Mouse (Mus musculus): ENCODE data around the gene Hdac1. TPM values are rescaled to one million over a fixed set of nuclear protein-coding genes. Genes with fewer than 3 reads are reported as not detected.

Hdac1 gene
- polyA plus RNA-seq, 1 experiment: 110 TPM

DNA sequence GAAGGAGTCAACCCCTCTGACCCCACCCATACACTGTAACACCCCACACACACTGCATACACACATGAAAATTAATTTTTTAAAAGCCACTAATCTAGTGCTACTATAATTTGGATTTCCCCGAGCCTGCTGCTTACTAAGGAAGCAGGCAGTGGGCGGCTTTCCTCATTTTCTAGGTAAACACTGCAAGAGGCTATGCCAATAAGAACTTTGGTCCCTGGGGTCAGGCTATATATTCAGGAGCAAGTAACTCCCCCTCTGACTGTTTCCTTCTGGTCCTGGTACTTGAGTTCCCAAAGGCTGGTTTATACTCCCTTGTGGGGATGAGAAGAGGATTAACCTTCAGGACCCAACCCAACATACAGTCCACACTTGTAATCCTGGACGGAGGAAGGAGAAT, 16.6 kb downstream of the Hdac1 start:
- DNase-seq (ENCODE audit: low read depth): no peak
- TF ChIP-seq CTCF (IDR thresholded peaks at IDR 0.05; ENCODE audit: borderline replicate concordance, extremely low read depth, insufficient read depth, insufficient read length) (no peak), POLR2A (IDR thresholded peaks at IDR 0.05; ENCODE audit: borderline replicate concordance, extremely low read depth, insufficient read depth, insufficient read length, poor library complexity, severe bottlenecking) (no peak)

DNA sequence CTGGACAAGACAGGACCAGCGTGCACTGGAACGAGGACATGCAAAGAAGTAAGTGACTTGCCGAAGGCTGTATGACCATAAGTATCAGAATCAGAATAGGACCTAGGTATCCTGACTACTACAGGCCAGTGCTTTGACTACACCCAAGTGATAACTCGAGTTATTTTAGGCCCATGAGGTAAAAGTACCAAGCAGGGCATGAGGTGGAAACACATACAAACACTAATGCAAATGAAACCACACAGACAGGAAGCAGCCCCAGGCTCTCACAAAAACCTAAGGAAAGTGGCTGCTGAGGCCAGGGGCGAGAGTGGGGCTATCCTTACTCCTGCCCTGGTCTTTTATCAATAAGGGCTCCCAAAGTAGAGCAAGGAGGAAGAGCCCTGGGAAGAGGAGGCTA, 17.2 kb downstream of the Hdac1 start:
- DNase-seq (ENCODE audit: low read depth): no peak
- TF ChIP-seq CTCF (IDR thresholded peaks at IDR 0.05; ENCODE audit: borderline replicate concordance, extremely low read depth, insufficient read depth, insufficient read length) (no peak), POLR2A (IDR thresholded peaks at IDR 0.05; ENCODE audit: borderline replicate concordance, extremely low read depth, insufficient read depth, insufficient read length, poor library complexity, severe bottlenecking) (no peak)

DNA sequence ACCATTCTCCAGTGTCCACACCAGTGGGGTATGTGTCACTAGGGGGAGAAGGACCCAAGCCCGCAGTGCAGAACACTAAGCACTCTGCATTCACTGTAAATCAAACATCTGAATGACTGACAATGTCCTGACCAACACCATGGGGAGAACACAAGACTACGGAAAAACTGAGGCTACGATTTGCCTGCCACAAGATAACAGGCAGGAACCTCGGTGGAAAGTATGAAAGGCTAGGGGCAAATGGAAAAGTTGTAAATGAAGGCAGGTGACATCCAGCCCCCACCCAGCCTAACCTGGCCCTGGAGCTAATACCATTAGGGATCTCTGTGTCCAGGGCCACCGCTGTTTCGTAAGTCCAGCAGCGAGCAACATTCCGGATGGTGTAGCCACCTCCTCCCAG, 24.0 kb downstream of the Hdac1 start:
- TF ChIP-seq POLR2A (IDR thresholded peaks at IDR 0.05; ENCODE audit: borderline replicate concordance, extremely low read depth, insufficient read depth, insufficient read length, poor library complexity, severe bottlenecking) (no peak), CTCF (IDR thresholded peaks at IDR 0.05; ENCODE audit: borderline replicate concordance, extremely low read depth, insufficient read depth, insufficient read length) (no peak)
- no peak for DNase-seq (ENCODE audit: low read depth)

DNA sequence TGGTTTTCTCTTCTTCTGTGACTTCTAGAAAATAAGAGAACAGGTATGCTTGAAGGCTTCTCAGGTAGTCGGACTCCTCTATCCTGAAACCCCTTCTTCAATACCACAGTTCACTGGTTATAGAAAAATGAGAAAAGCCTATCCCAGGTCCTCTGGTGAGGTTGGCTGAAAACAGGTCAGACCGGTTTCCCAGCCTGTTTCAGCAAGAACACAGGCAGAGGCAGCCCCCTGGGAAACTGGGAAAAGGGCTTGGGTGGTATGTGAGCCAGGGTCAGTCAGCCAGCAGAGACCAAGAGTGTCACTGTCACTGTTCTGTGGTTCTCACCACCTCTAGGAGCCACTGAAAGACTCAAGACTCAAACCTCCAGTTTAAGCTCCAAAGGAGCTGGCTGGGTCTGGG, 25.6 kb downstream of the Hdac1 start:
- no peak for DNase-seq (ENCODE audit: low read depth)
- TF ChIP-seq CTCF (IDR thresholded peaks at IDR 0.05; ENCODE audit: borderline replicate concordance, extremely low read depth, insufficient read depth, insufficient read length) (no peak), POLR2A (IDR thresholded peaks at IDR 0.05; ENCODE audit: borderline replicate concordance, extremely low read depth, insufficient read depth, insufficient read length, poor library complexity, severe bottlenecking) (no peak)

DNA sequence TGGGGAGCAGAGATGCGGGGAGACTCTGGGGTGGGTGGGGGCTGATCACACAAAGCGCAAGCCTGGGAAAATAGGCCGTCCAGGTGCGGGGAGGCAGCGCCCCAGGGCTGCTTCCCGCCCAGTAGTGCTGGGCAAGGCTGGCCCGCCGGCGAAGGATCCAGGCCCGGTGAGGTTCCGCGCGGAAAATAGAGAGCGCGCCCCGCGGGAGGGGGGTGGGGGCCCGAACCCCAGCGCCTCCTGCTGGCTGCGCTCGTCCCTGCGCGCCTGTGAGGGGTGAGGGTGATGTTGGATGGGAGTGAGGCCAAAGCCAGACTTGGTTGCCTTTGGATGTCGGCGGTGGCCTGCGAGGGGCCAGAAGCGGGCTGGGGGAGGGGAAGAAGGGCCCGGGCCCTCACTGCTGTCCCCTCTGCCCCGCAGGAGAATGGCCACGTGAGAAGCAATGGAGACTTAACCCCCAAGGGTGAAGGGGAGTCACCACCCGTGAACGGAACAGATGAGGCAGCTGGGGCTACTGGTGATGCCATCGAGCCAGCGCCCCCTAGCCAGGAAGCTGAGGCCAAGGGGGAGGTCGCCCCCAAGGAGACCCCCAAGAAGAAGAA, 28.1 kb downstream of the Hdac1 start:
- TF ChIP-seq POLR2A (IDR thresholded peaks at IDR 0.05; ENCODE audit: borderline replicate concordance, extremely low read depth, insufficient read depth, insufficient read length, poor library complexity, severe bottlenecking): no peak
- TF ChIP-seq CTCF (IDR thresholded peaks at IDR 0.05; ENCODE audit: borderline replicate concordance, extremely low read depth, insufficient read depth, insufficient read length): peak; percentile 82
- DNase-seq (ENCODE audit: low read depth): peak; percentile 78

DNA sequence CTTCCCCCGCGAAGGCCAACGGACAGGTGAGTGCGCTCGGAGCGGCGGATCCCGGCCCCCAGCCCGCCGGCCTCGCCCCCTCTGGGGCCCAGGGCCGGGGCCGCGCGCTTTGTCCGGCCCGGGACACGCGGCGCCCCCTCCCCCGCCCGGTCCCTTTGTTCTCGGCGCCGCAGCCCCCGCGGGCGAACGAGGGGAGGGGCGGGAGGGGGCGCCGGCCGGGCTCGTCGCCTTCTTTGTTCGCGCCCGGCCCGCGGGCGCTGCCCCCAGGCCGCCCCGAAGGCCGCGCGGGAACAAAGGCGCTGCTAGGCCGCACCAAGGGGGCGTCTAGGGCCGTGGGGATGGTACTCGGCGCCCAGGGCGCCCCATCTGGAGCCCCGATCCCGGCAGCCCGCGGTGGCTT, 28.6 kb downstream of the Hdac1 start:
- DNase-seq (ENCODE audit: low read depth): peak; percentile 41
- TF ChIP-seq CTCF (IDR thresholded peaks at IDR 0.05; ENCODE audit: borderline replicate concordance, extremely low read depth, insufficient read depth, insufficient read length): no peak
- TF ChIP-seq POLR2A (IDR thresholded peaks at IDR 0.05; ENCODE audit: borderline replicate concordance, extremely low read depth, insufficient read depth, insufficient read length, poor library complexity, severe bottlenecking): no peak

DNA sequence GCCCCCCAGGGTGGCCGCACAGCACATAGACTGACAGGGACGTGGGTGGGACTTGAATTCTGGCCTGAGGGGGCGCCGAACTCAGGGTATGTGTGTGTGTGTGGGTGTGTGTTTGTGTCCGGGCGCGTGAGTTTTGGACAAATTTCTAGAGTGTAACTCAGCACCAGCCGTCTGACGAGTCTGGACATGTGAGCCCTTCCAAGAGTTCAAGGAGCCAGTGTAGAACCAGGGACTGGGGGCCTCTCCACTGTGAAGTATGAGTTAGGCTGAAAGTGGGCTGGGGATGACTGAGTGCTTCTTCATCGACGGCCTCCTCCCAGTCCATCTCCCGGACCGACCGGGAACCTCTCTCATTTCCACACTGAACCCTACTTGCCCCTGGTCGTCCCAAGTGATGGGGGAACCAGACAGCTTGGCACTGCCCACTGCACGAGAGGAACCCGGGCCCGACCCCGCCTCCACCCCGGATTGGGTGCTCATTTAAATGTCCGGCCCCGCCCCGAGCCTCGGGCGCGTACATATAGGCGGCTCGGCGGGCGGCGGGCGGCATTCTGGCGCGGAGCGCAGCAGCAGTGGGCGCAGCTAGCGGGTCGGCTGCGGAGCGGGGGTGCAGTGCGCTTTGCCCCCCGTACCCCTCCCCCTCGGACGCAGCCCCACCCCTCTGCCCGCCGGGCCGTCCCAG, 29.3 kb downstream of the Hdac1 start, which contains the start of gene Marcksl1:
Gene Marcksl1 (plus strand): TSS at position 496 of the 682 bp plus-strand sequence.
- TF ChIP-seq POLR2A (IDR thresholded peaks at IDR 0.05; ENCODE audit: borderline replicate concordance, extremely low read depth, insufficient read depth, insufficient read length, poor library complexity, severe bottlenecking): peak; percentile 100
- TF ChIP-seq CTCF (IDR thresholded peaks at IDR 0.05; ENCODE audit: borderline replicate concordance, extremely low read depth, insufficient read depth, insufficient read length): no peak
- DNase-seq (ENCODE audit: low read depth): peak; percentile 95

DNA sequence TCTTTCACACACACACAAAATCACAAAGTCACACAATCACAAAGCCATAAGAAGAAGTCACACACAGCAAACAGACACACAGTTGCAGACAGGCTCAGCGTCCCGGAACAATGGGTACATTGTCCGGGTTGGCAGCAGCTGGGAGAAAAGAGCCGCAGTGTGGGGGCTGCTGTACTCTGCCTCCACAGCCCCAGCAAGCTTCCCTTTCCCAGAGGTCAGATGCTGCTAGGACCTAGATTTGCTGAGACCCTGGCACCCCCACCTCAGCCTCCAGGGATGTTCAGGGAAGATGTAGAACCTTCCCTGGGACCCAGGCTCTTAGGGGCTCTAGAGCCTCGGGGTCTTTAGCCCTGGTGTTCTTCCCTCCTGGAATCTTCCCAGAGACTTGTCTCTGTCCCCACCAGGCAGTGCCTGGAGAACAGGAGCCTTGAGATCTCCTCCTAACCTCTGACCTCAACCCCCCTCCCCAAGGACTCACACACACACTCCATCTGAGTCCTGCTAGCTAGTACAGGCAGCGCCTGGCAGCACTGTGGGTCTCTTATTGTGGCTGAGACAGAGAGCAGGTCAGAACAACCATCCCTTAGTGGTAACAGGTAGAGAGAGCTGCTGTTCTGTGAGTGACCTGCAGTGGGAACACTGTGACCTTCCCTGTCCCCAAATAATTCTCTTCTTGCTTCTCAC, 31.0 kb downstream of the Hdac1 start:
- peak; percentile 53 for DNase-seq (ENCODE audit: low read depth)
- no peak for TF ChIP-seq CTCF (IDR thresholded peaks at IDR 0.05; ENCODE audit: borderline replicate concordance, extremely low read depth, insufficient read depth, insufficient read length)
- TF ChIP-seq POLR2A (IDR thresholded peaks at IDR 0.05; ENCODE audit: borderline replicate concordance, extremely low read depth, insufficient read depth, insufficient read length, poor library complexity, severe bottlenecking): no peak

DNA sequence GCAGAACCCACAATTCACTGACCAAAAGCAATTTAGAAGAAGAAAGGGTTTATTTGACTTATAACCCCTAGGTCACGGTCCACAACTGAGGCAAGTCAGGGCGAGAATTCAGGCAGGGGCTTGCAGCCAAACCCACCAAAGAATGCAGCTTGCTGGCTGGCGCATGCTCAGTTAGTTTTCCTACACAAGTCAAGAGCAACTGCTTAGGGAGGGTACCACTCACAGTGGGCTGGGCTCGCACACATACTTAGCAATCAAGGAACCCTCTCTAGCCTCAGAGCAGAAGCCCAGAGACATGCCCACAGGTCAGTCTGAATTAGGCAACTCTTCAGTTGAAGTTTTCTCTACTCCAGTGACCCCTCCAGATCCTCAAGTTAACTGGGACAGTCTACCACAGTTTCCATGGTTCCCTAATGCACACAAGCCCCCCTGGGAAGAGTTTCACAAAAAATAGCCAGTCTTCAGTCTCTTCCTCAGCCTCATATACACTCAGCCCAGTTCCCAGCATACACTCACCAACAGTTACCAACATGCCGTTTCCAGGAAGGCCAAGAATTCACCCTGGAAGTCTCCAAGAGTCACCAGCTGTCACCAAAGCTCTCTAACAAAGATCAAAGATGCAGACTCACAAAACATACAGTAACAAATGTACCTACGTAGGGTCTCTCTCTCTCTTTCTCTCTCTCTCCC, 31.6 kb downstream of the Hdac1 start:
- peak; percentile 60 for DNase-seq (ENCODE audit: low read depth)
- TF ChIP-seq POLR2A (IDR thresholded peaks at IDR 0.05; ENCODE audit: borderline replicate concordance, extremely low read depth, insufficient read depth, insufficient read length, poor library complexity, severe bottlenecking) (no peak), CTCF (IDR thresholded peaks at IDR 0.05; ENCODE audit: borderline replicate concordance, extremely low read depth, insufficient read depth, insufficient read length) (no peak)

DNA sequence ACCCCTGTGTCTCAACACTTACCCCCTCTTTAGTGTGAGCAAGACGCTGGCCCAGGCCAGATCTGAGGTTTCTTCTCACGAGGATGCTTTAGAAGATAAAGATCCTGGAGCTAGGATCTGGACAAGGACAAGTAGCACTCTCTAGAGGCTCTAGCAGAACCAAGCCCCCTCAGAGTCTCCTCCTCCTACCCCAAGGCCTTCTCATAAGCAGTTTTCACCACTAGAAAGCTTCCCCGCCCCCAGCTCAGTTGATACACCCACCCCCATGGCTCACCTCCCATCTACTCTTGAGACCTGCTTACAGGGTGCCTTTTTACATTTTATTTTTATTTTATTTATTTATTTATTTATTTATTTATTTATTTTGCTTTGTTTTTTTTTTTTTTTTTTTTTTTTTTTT, 32.9 kb downstream of the Hdac1 start:
- TF ChIP-seq POLR2A (IDR thresholded peaks at IDR 0.05; ENCODE audit: borderline replicate concordance, extremely low read depth, insufficient read depth, insufficient read length, poor library complexity, severe bottlenecking): no peak
- no peak for TF ChIP-seq CTCF (IDR thresholded peaks at IDR 0.05; ENCODE audit: borderline replicate concordance, extremely low read depth, insufficient read depth, insufficient read length)
- DNase-seq (ENCODE audit: low read depth): no peak
